ENCODE assay signal across 8 mouse cellular contexts in genomic region chr4:117146176-117146575, GRCm38 (mm10). TPM values are rescaled to one million over a fixed set of nuclear protein-coding genes. Genes with fewer than 3 reads are reported as not detected.
A peak's percentile ranks its signal among the peaks of the same experiment; 100 is the strongest.
DNase-seq lines count a peak whose midpoint lies in the region; ATAC-seq and TF ChIP-seq lines count a peak whose summit lies in the region.

No protein-coding gene starts in this region.

- peak; percentile 91 for DNase-seq in kidney, adult 2 months
- DNase-seq in adrenal gland, postnatal 36 days, result peak; percentile 91 to 95
- DNase-seq in embryonic facial prominence, embryonic 11.5 days (ENCODE audit: low spot score), result peak; percentile 87
- DNase-seq in limb, embryonic 14.5 days (ENCODE audit: low spot score), result peak; percentile 76
- peak; percentile 90 for DNase-seq in ovary, postnatal 14 days (ENCODE audit: low spot score)
- peak; percentile 92 for DNase-seq in thymus, postnatal 14 days

- no peaks in the 10 kb centered on the region for H3K27me3 ChIP-seq in kidney, adult 2 months (replicated peaks; ENCODE audit: control insufficient read depth, insufficient read depth, low read length)
- no peaks in the 10 kb centered on the region for H3K27me3 ChIP-seq in kidney, embryonic 15.5 days
- H3K27me3 ChIP-seq in embryonic facial prominence, embryonic 11.5 days (ENCODE audit: control insufficient read depth, insufficient read depth, low read length), result no peaks in the 10 kb centered on the region
- H3K27me3 ChIP-seq in limb, embryonic 14.5 days (ENCODE audit: control insufficient read depth, insufficient read depth, low read length), result no peaks in the 10 kb centered on the region

- peak; percentile 88 for TF ChIP-seq CTCF in kidney, adult 2 months (conservative IDR thresholded peaks at IDR 0.05; ENCODE audit: insufficient read depth, insufficient read length, low read depth, low read length)

- no peak overlapping the region for H3K27ac ChIP-seq in kidney, adult 2 months (ENCODE audit: insufficient read depth, low read depth, low read length)
- H3K27ac ChIP-seq in kidney, embryonic 15.5 days, result no peak overlapping the region
- no peak overlapping the region for H3K27ac ChIP-seq in embryonic facial prominence, embryonic 11.5 days (replicated peaks; ENCODE audit: low read depth, low read length)
- no peak overlapping the region for H3K27ac ChIP-seq in limb, embryonic 14.5 days (replicated peaks; ENCODE audit: low read depth, low read length)

- no peak overlapping the region for H3K9ac ChIP-seq in kidney, embryonic 15.5 days
- H3K9ac ChIP-seq in embryonic facial prominence, embryonic 11.5 days (replicated peaks; ENCODE audit: low read length), result no peak overlapping the region
- no peak overlapping the region for H3K9ac ChIP-seq in limb, embryonic 14.5 days (ENCODE audit: low read depth, low read length, severe bottlenecking)

- no peaks in the 10 kb centered on the region; the same call in 1 of the 2 replicates for H3K36me3 ChIP-seq in kidney, adult 2 months (ENCODE audit: control insufficient read depth, insufficient read depth, low read length)
- peaks cover 32% of the 10 kb centered on the region for H3K36me3 ChIP-seq in kidney, embryonic 15.5 days
- peaks cover 5% of the 10 kb centered on the region for H3K36me3 ChIP-seq in embryonic facial prominence, embryonic 11.5 days (replicated peaks; ENCODE audit: control insufficient read depth, insufficient read depth, low read depth, low read length)
- H3K36me3 ChIP-seq in limb, embryonic 14.5 days (ENCODE audit: control insufficient read depth, insufficient read depth, low read length), result peaks cover 23% of the 10 kb centered on the region

- no peaks in the 10 kb centered on the region for H3K4me1 ChIP-seq in kidney, adult 2 months (ENCODE audit: control insufficient read depth, insufficient read depth, low read length)
- H3K4me1 ChIP-seq in kidney, embryonic 15.5 days, result peaks cover 4% of the 10 kb centered on the region
- H3K4me1 ChIP-seq in embryonic facial prominence, embryonic 11.5 days (ENCODE audit: control insufficient read depth, insufficient read depth, low read length), result no peaks in the 10 kb centered on the region
- H3K4me1 ChIP-seq in limb, embryonic 14.5 days (ENCODE audit: control insufficient read depth, insufficient read depth, low read length), result no peaks in the 10 kb centered on the region

- no peaks in the 10 kb centered on the region for H3K9me3 ChIP-seq in kidney, embryonic 15.5 days (replicated peaks)
- H3K9me3 ChIP-seq in embryonic facial prominence, embryonic 11.5 days (replicated peaks; ENCODE audit: control insufficient read depth, low read length), result no peaks in the 10 kb centered on the region
- H3K9me3 ChIP-seq in limb, embryonic 14.5 days (ENCODE audit: control insufficient read depth, low read length), result no peaks in the 10 kb centered on the region

- no peak overlapping the region for H3K4me3 ChIP-seq in kidney, adult 2 months (ENCODE audit: insufficient read depth, low read depth, low read length)
- H3K4me3 ChIP-seq in kidney, embryonic 15.5 days (replicated peaks), result no peak overlapping the region
- no peak overlapping the region for H3K4me3 ChIP-seq in embryonic facial prominence, embryonic 11.5 days (ENCODE audit: low read depth, low read length)
- no peak overlapping the region for H3K4me3 ChIP-seq in limb, embryonic 14.5 days (replicated peaks; ENCODE audit: low read length)

- no peak for TF ChIP-seq POLR2A in kidney, adult 2 months (IDR thresholded peaks at IDR 0.05; ENCODE audit: low read depth, low read length)
- TF ChIP-seq POLR2A in limb, embryonic 14.5 days (IDR thresholded peaks at IDR 0.05; ENCODE audit: borderline replicate concordance, extremely low read depth, insufficient read depth, insufficient read length), result no peak

- H3K4me2 ChIP-seq in kidney, embryonic 15.5 days, result no peak overlapping the region
- no peak overlapping the region for H3K4me2 ChIP-seq in embryonic facial prominence, embryonic 11.5 days (ENCODE audit: low read depth, low read length)
- no peak overlapping the region for H3K4me2 ChIP-seq in limb, embryonic 14.5 days (replicated peaks; ENCODE audit: low read depth, low read length, severe bottlenecking)

- WGBS in kidney, adult 2 months, result 35% methylated on average over 15 of the region's 15 CpGs
- 34% methylated on average over 15 of the region's 15 CpGs for WGBS in kidney, embryonic 15.5 days
- WGBS in embryonic facial prominence, embryonic 11.5 days, result 31% methylated on average over 15 of the region's 15 CpGs
- WGBS in limb, embryonic 14.5 days, result 28% methylated on average over 15 of the region's 15 CpGs

- ATAC-seq in kidney, embryonic 15.5 days (replicated peaks; ENCODE audit: low FRiP score), result no peak
- ATAC-seq in embryonic facial prominence, embryonic 11.5 days (replicated peaks; ENCODE audit: insufficient number of reproducible peaks, low FRiP score, low TSS enrichment, low read depth), result no peak
- peak; percentile 74 for ATAC-seq in hematopoietic stem cell, adult 5-6 weeks (replicated peaks in 1 of 2; ENCODE audit: insufficient read depth in 1 of 2, low FRiP score in 2 of 2, low TSS enrichment in 1 of 2, low read depth in 1 of 2, poor library complexity in 2 of 2, severe bottlenecking in 2 of 2)
- no peak for ATAC-seq in limb, embryonic 14.5 days (ENCODE audit: low FRiP score, low read depth)

RNA-seq across cellular contexts. Expression of gene Rps8, which starts 9.9 kb away (rescaled TPM):
- 372 and 534 TPM in 2 replicates for polyA plus RNA-seq in kidney, adult 2 months (2012; rRNA removed)
- polyA plus RNA-seq in kidney, embryonic 15.5 days (2015; fragmentation: Nextera tagmentation; extraction: Ambion mirVana), result 1,027 and 1,077 TPM in 2 replicates
- 1,000 to 10,000 TPM; 1,017 to 1,149 TPM for total RNA-seq in adrenal gland, postnatal 36 days (2021)
- polyA plus RNA-seq in embryonic facial prominence, embryonic 11.5 days (2014; fragmentation: Nextera tagmentation; extraction: Ambion mirVana), result 963 and 976 TPM in 2 replicates
- total RNA-seq in hematopoietic stem cell, adult 5-6 weeks (2017), result 2,027 and 2,234 TPM in 2 replicates
- 1,144 and 1,706 TPM in 2 replicates for polyA plus RNA-seq in limb, embryonic 14.5 days (2012; rRNA removed)
- polyA plus RNA-seq in limb, embryonic 14.5 days (2014; fragmentation: Nextera tagmentation; extraction: Ambion mirVana), result 1,276 and 1,329 TPM in 2 replicates

RNA-seq across cellular contexts. Expression of gene Plk3, which starts 12.4 kb away (rescaled TPM):
- 6.9 and 8.6 TPM in 2 replicates for polyA plus RNA-seq in kidney, adult 2 months (2012; rRNA removed)
- polyA plus RNA-seq in kidney, embryonic 15.5 days (2015; fragmentation: Nextera tagmentation; extraction: Ambion mirVana), result 2.9 and 3.5 TPM in 2 replicates
- 10 to 100 TPM; 12.8 to 44.6 TPM for total RNA-seq in adrenal gland, postnatal 36 days (2021)
- polyA plus RNA-seq in embryonic facial prominence, embryonic 11.5 days (2014; fragmentation: Nextera tagmentation; extraction: Ambion mirVana), result 4.9 and 7.2 TPM in 2 replicates
- total RNA-seq in hematopoietic stem cell, adult 5-6 weeks (2017), result 3.1 and 9.3 TPM in 2 replicates
- 7.3 and 8.9 TPM in 2 replicates for polyA plus RNA-seq in limb, embryonic 14.5 days (2012; rRNA removed)
- polyA plus RNA-seq in limb, embryonic 14.5 days (2014; fragmentation: Nextera tagmentation; extraction: Ambion mirVana), result 4.7 and 5.8 TPM in 2 replicates

RNA-seq across cellular contexts. Expression of gene Tctex1d4, which starts 19.6 kb away (rescaled TPM):
- polyA plus RNA-seq in kidney, adult 2 months (2012; rRNA removed), result 0.20 TPM in 1 of 2 replicates, not detected in the other
- not detected in 2 replicates for polyA plus RNA-seq in kidney, embryonic 15.5 days (2015; fragmentation: Nextera tagmentation; extraction: Ambion mirVana)
- total RNA-seq in adrenal gland, postnatal 36 days (2021), result not detected
- polyA plus RNA-seq in embryonic facial prominence, embryonic 11.5 days (2014; fragmentation: Nextera tagmentation; extraction: Ambion mirVana), result not detected in 2 replicates
- total RNA-seq in hematopoietic stem cell, adult 5-6 weeks (2017), result not detected in 2 replicates
- polyA plus RNA-seq in limb, embryonic 14.5 days (2012; rRNA removed), result 0.10 and 0.14 TPM in 2 replicates
- polyA plus RNA-seq in limb, embryonic 14.5 days (2014; fragmentation: Nextera tagmentation; extraction: Ambion mirVana), result not detected in 2 replicates

RNA-seq across cellular contexts. Expression of gene Btbd19, which starts 20.7 kb away (rescaled TPM):
- polyA plus RNA-seq in kidney, adult 2 months (2012; rRNA removed), result 4.5 and 4.6 TPM in 2 replicates
- 5.2 and 6.6 TPM in 2 replicates for polyA plus RNA-seq in kidney, embryonic 15.5 days (2015; fragmentation: Nextera tagmentation; extraction: Ambion mirVana)
- 1 to 10 TPM; 7.0 to 7.9 TPM for total RNA-seq in adrenal gland, postnatal 36 days (2021)
- polyA plus RNA-seq in embryonic facial prominence, embryonic 11.5 days (2014; fragmentation: Nextera tagmentation; extraction: Ambion mirVana), result 1.8 and 2.8 TPM in 2 replicates
- 8.4 and 13.3 TPM in 2 replicates for total RNA-seq in hematopoietic stem cell, adult 5-6 weeks (2017)
- 16.0 and 23.0 TPM in 2 replicates for polyA plus RNA-seq in limb, embryonic 14.5 days (2012; rRNA removed)
- 5.0 and 6.2 TPM in 2 replicates for polyA plus RNA-seq in limb, embryonic 14.5 days (2014; fragmentation: Nextera tagmentation; extraction: Ambion mirVana)

RNA-seq across cellular contexts. Expression of gene Kif2c, which starts 36.3 kb away (rescaled TPM):
- 0.20 and 0.50 TPM in 2 replicates for polyA plus RNA-seq in kidney, adult 2 months (2012; rRNA removed)
- 75.6 and 76.0 TPM in 2 replicates for polyA plus RNA-seq in kidney, embryonic 15.5 days (2015; fragmentation: Nextera tagmentation; extraction: Ambion mirVana)
- total RNA-seq in adrenal gland, postnatal 36 days (2021), result 1 to 10 TPM; 2.1 to 2.3 TPM
- polyA plus RNA-seq in embryonic facial prominence, embryonic 11.5 days (2014; fragmentation: Nextera tagmentation; extraction: Ambion mirVana), result 111 and 137 TPM in 2 replicates
- total RNA-seq in hematopoietic stem cell, adult 5-6 weeks (2017), result 21.9 and 30.0 TPM in 2 replicates
- polyA plus RNA-seq in limb, embryonic 14.5 days (2012; rRNA removed), result 30.4 and 36.9 TPM in 2 replicates
- polyA plus RNA-seq in limb, embryonic 14.5 days (2014; fragmentation: Nextera tagmentation; extraction: Ambion mirVana), result 43.3 and 50.9 TPM in 2 replicates

Comparison
In these comparisons a context has a peak if more than half of its experiments do, and no peak if none do; other contexts are left out.
1. ATAC-seq: peak in hematopoietic stem cell, adult 5-6 weeks (2 of 2); none in kidney, embryonic 15.5 days (single experiment), embryonic facial prominence, embryonic 11.5 days (single experiment) and limb, embryonic 14.5 days (single experiment).
2. Peak in every context shown above with its lines, with median percentiles within 50 percentile points of each other: DNase-seq.